ENCODE assay signal across 19 mouse cellular contexts in the genomic region with DNA sequence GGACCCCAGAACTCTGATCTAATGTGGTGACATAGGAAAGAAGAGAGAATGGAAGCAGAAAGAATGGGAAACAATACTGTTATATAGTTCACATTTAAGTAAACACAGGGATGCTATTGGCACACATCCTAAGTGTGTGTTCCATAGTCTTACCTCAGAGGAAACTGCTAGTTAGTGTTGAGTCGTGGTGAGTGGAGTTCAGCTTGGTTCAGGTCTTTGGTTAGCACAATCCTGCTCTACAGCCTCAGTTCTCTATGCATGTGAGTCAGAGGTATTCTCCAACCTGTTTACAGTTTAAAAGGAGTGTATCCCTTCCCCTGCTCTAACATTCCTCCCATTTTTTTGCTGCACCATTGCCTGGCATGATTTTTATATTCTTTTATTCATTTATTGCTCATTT. TPM values are rescaled to one million over a fixed set of nuclear protein-coding genes. Genes with fewer than 3 reads are reported as not detected.
DNase-seq lines count a peak whose midpoint lies in the region; ATAC-seq and TF ChIP-seq lines count a peak whose summit lies in the region.
"Had no signal": no experiment of that assay in that cellular context is flagged by ENCODE, and none has a peak within 500 bp of the region (broad histone marks: within the 10 kb centered on the region; RNA-seq: fewer than 3 reads in every experiment).

No protein-coding gene starts in this region.

- POLR2A ChIA-PET in Patski (lab: Charles Lee): interaction anchor here (1.3 kb wide), 1 partner anchor 8 kb away, joined by 5 read pairs; no protein-coding TSS in a partner anchor

- no peaks in the 10 kb centered on the region for H3K4me1 ChIP-seq in midbrain, embryonic 11.5 days (ENCODE audit: control insufficient read depth, insufficient read depth, low read length)
- H3K4me1 ChIP-seq in midbrain, postnatal 0 days (ENCODE audit: insufficient read depth, low read length): no peaks in the 10 kb centered on the region

- H3K4me3 ChIP-seq in midbrain, embryonic 11.5 days (ENCODE audit: low read depth, low read length): no peak overlapping the region
- H3K4me3 ChIP-seq in midbrain, postnatal 0 days (ENCODE audit: low read depth, low read length): no peak overlapping the region

- no peaks in the 10 kb centered on the region for H3K9me3 ChIP-seq in midbrain, embryonic 11.5 days (ENCODE audit: control insufficient read depth, low read length)
- no peaks in the 10 kb centered on the region for H3K9me3 ChIP-seq in midbrain, postnatal 0 days (ENCODE audit: low read length)
- H3K9me3 ChIP-seq: G1E had no signal

- CTCF ChIA-PET in Patski (lab: Charles Lee): interaction anchor here (1.4 to 2.6 kb wide), 3 partner anchors 8 to 126 kb away, joined by 4 to 7 read pairs (median 4); no protein-coding TSS in a partner anchor

- no peak overlapping the region for H3K9ac ChIP-seq in midbrain, embryonic 11.5 days (ENCODE audit: low read length)
- no peak overlapping the region for H3K9ac ChIP-seq in midbrain, postnatal 0 days (replicated peaks; ENCODE audit: low read length, poor library complexity, severe bottlenecking)

- no peaks in the 10 kb centered on the region for H3K27me3 ChIP-seq in midbrain, embryonic 11.5 days (ENCODE audit: control insufficient read depth, insufficient read depth, low read length)
- no peaks in the 10 kb centered on the region for H3K27me3 ChIP-seq in midbrain, postnatal 0 days (ENCODE audit: insufficient read depth, low read length)
- H3K27me3 ChIP-seq in Patski: no peaks in the 10 kb centered on the region
- H3K27me3 ChIP-seq: CH12.LX had no signal

- no peak overlapping the region for H3K4me2 ChIP-seq in midbrain, embryonic 11.5 days
- H3K4me2 ChIP-seq in midbrain, postnatal 0 days (ENCODE audit: low read depth, low read length, poor library complexity, severe bottlenecking): no peak overlapping the region

- 0 out of 2 replicates have a peak, but pooled peaks cover 5% of the 10 kb centered on the region for H3K36me3 ChIP-seq in midbrain, embryonic 11.5 days (ENCODE audit: control insufficient read depth, insufficient read depth, low read length)
- peaks cover 26% of the 10 kb centered on the region for H3K36me3 ChIP-seq in midbrain, postnatal 0 days (ENCODE audit: insufficient read depth, low read length)

- no peak for ATAC-seq in midbrain, embryonic 11.5 days (ENCODE audit: low FRiP score)
- ATAC-seq in midbrain, postnatal 0 days (ENCODE audit: low FRiP score): no peak
- peak; percentile 92 for ATAC-seq in Patski
- ATAC-seq: activated CD4-positive, CD25-positive, alpha-beta regulatory T cell, adult 4 months; CD4-positive, CD25-positive, alpha-beta regulatory T cell, adult 4 months had no signal

- 71% methylated on average over 1 of the region's 1 CpGs for WGBS in midbrain, embryonic 11.5 days
- 84% methylated on average over 1 of the region's 1 CpGs for WGBS in midbrain, postnatal 0 days

- in situ Hi-C loops in Patski (cut with MboI; ENCODE audit: low pct_unique_long_range_greater_than_20kb): no loop called here

- TF ChIP-seq CTCF in midbrain, postnatal 0 days (IDR thresholded peaks at IDR 0.05): no peak
- no peak for TF ChIP-seq CTCF in Patski (IDR thresholded peaks at IDR 0.05)

- H3K27ac ChIP-seq in midbrain, embryonic 11.5 days (ENCODE audit: low read depth, low read length): no peak overlapping the region
- H3K27ac ChIP-seq in midbrain, postnatal 0 days (ENCODE audit: low read depth, low read length): no peak overlapping the region

- DNase-seq in midbrain, embryonic 11.5 days (ENCODE audit: low spot score, missing footprints): peak; percentile 39
- DNase-seq in midbrain, postnatal 0 days (ENCODE audit: low spot score): no peak
- no peak for DNase-seq in Patski (ENCODE audit: low read depth, low spot score)
- DNase-seq in urinary bladder, postnatal 4 days (ENCODE audit: low spot score in 2 of 2): no peak
- DNase-seq: adrenal gland, adult 2 months; adrenal gland, adult 8-10 months; adrenal gland, postnatal 10 days; adrenal gland, postnatal 14 days; adrenal gland, postnatal 25 days; adrenal gland, postnatal 36 days; B cell, adult 2 months; cerebellum, adult 11 months; cerebellum, adult 11-12 months; cerebellum, adult 18-20 months; cerebellum, adult 2 months had no signal

RNA-seq across cellular contexts. Expression of a gene that starts 19.0 kb away (rescaled TPM):
- polyA plus RNA-seq in midbrain, embryonic 11.5 days (2014; fragmentation: Nextera tagmentation; extraction: Ambion mirVana): 82.0 and 93.2 TPM in 2 replicates
- 35.5 and 50.6 TPM in 2 replicates for total RNA-seq in midbrain, postnatal 0 days (2014; rRNA removed)
- 35.9 and 38.1 TPM in 2 replicates for polyA plus RNA-seq in midbrain, postnatal 0 days (2015; fragmentation: Nextera tagmentation; extraction: Ambion mirVana)
- 43.0 TPM for polyA plus RNA-seq in Patski (2021)

RNA-seq across cellular contexts. Expression of a gene that starts 38.3 kb away (rescaled TPM):
- polyA plus RNA-seq in midbrain, embryonic 11.5 days (2014; fragmentation: Nextera tagmentation; extraction: Ambion mirVana): 11.1 and 12.1 TPM in 2 replicates
- total RNA-seq in midbrain, postnatal 0 days (2014; rRNA removed): 0.38 and 2.4 TPM in 2 replicates
- polyA plus RNA-seq in midbrain, postnatal 0 days (2015; fragmentation: Nextera tagmentation; extraction: Ambion mirVana): 5.5 and 6.1 TPM in 2 replicates
- not detected for polyA plus RNA-seq in Patski (2021)
- total RNA-seq: CH12.LX had no signal
